Mouse (Mus musculus): ENCODE data around the gene Hao2. TPM values are rescaled to one million over a fixed set of nuclear protein-coding genes. Genes with fewer than 3 reads are reported as not detected.
A peak's percentile ranks its signal among the peaks of the same experiment; 100 is the strongest.

The Hao2 gene
- polyA plus RNA-seq (2014; fragmentation: Nextera tagmentation; extraction: Ambion mirVana), result 0.22 and 0.49 TPM in 2 replicates

GRCm38 (mm10) chr3:98893057-98893772, at the start of gene Hao2:
TSS of gene Hao2 (minus strand) at chr3:98893239.
- Histone ChIP-seq H3K27ac (ENCODE audit: low read depth, low read length) (no peak within 1 kb of the TSS), H3K4me2 (no peak within 1 kb of the TSS), H3K36me3 (ENCODE audit: control insufficient read depth, insufficient read depth, low read length) (no peaks in the 10 kb centered on the region), H3K27me3 (replicated peaks; ENCODE audit: control insufficient read depth, insufficient read depth, low read length) (no peaks in the 10 kb centered on the region), H3K4me3 (ENCODE audit: low read depth, low read length) (no peak within 1 kb of the TSS), H3K4me1 (replicated peaks; ENCODE audit: control insufficient read depth, insufficient read depth, low read length) (no peaks in the 10 kb centered on the region), H3K9me3 (ENCODE audit: control insufficient read depth, low read length) (no peaks in the 10 kb centered on the region), H3K9ac (ENCODE audit: low read depth, low read length) (no peak within 1 kb of the TSS)
- 82% methylated on average over 3 of the region's 3 CpGs for WGBS
- no peak for ATAC-seq (replicated peaks; ENCODE audit: low FRiP score)
- no peak for DNase-seq (ENCODE audit: low spot score)

- H3K9me3 ChIP-seq (ENCODE audit: control insufficient read depth, low read length), result no peaks in the 10 kb centered on the region
- H3K4me3 ChIP-seq (ENCODE audit: low read depth, low read length), result peak overlapping the region; percentile 28; the same call in 1 of the 2 replicates
- H3K4me2 ChIP-seq, result peak overlapping the region; percentile 61
- H3K27me3 ChIP-seq (replicated peaks; ENCODE audit: control insufficient read depth, insufficient read depth, low read length), result no peaks in the 10 kb centered on the region
- H3K4me1 ChIP-seq (replicated peaks; ENCODE audit: control insufficient read depth, insufficient read depth, low read length), result no peaks in the 10 kb centered on the region; the same call in 1 of the 2 replicates
- no peaks in the 10 kb centered on the region for H3K36me3 ChIP-seq (ENCODE audit: control insufficient read depth, insufficient read depth, low read length)
- DNase-seq (ENCODE audit: low spot score) (no peak), ATAC-seq (replicated peaks; ENCODE audit: low FRiP score) (no peak; the same call in 1 of the 2 replicates)
- 35% methylated on average over 10 of the region's 10 CpGs for WGBS
- H3K27ac ChIP-seq (ENCODE audit: low read depth, low read length), result no peak overlapping the region
- no peak overlapping the region for H3K9ac ChIP-seq (ENCODE audit: low read depth, low read length)
These were observed 48.6 kb upstream of the Hao2 start for GRCm38 (mm10) chr3:98941601-98942000.

- DNase-seq (ENCODE audit: low spot score) (no peak), ATAC-seq (replicated peaks; ENCODE audit: low FRiP score) (no peak; the same call in 1 of the 2 replicates)
- no peak overlapping the region for H3K9ac ChIP-seq (ENCODE audit: low read depth, low read length)
- H3K36me3 ChIP-seq (ENCODE audit: control insufficient read depth, insufficient read depth, low read length), result no peaks in the 10 kb centered on the region
- no peak overlapping the region for H3K27ac ChIP-seq (ENCODE audit: low read depth, low read length)
- H3K9me3 ChIP-seq (ENCODE audit: control insufficient read depth, low read length), result no peaks in the 10 kb centered on the region
- H3K4me2 ChIP-seq, result peak overlapping the region; percentile 61
- WGBS, result 9% methylated on average over 24 of the region's 24 CpGs
- peak overlapping the region; percentile 28; the same call in 1 of the 2 replicates for H3K4me3 ChIP-seq (ENCODE audit: low read depth, low read length)
- H3K27me3 ChIP-seq (replicated peaks; ENCODE audit: control insufficient read depth, insufficient read depth, low read length), result no peaks in the 10 kb centered on the region
- H3K4me1 ChIP-seq (replicated peaks; ENCODE audit: control insufficient read depth, insufficient read depth, low read length), result no peaks in the 10 kb centered on the region; the same call in 1 of the 2 replicates
These were observed 48.1 kb upstream of the Hao2 start for GRCm38 (mm10) chr3:98941066-98941551.

- Histone ChIP-seq H3K4me3 (ENCODE audit: low read depth, low read length) (no peak overlapping the region), H3K27ac (ENCODE audit: low read depth, low read length) (no peak overlapping the region), H3K9me3 (ENCODE audit: control insufficient read depth, low read length) (no peaks in the 10 kb centered on the region), H3K4me1 (replicated peaks; ENCODE audit: control insufficient read depth, insufficient read depth, low read length) (no peaks in the 10 kb centered on the region; the same call in 1 of the 2 replicates), H3K9ac (ENCODE audit: low read depth, low read length) (no peak overlapping the region), H3K36me3 (ENCODE audit: control insufficient read depth, insufficient read depth, low read length) (no peaks in the 10 kb centered on the region), H3K27me3 (replicated peaks; ENCODE audit: control insufficient read depth, insufficient read depth, low read length) (no peaks in the 10 kb centered on the region), H3K4me2 (no peak overlapping the region)
- DNase-seq (ENCODE audit: low spot score), result no peak
- ATAC-seq (replicated peaks; ENCODE audit: low FRiP score), result no peak
- WGBS, result 76% methylated on average over 4 of the region's 4 CpGs
These were observed 47.2 kb upstream of the Hao2 start for GRCm38 (mm10) chr3:98940225-98940624.

- H3K9ac ChIP-seq (ENCODE audit: low read depth, low read length), result no peak overlapping the region
- H3K4me1 ChIP-seq (replicated peaks; ENCODE audit: control insufficient read depth, insufficient read depth, low read length), result no peaks in the 10 kb centered on the region
- no peak overlapping the region for H3K27ac ChIP-seq (ENCODE audit: low read depth, low read length)
- H3K36me3 ChIP-seq (ENCODE audit: control insufficient read depth, insufficient read depth, low read length), result no peaks in the 10 kb centered on the region
- no peak overlapping the region for H3K4me3 ChIP-seq (ENCODE audit: low read depth, low read length)
- H3K27me3 ChIP-seq (replicated peaks; ENCODE audit: control insufficient read depth, insufficient read depth, low read length), result no peaks in the 10 kb centered on the region
- no peak overlapping the region for H3K4me2 ChIP-seq
- ATAC-seq (replicated peaks; ENCODE audit: low FRiP score), result no peak
- no peak for DNase-seq (ENCODE audit: low spot score)
- no peaks in the 10 kb centered on the region for H3K9me3 ChIP-seq (ENCODE audit: control insufficient read depth, low read length)
- WGBS, result 82% methylated on average over 3 of the region's 3 CpGs
These were observed 43.4 kb upstream of the Hao2 start for GRCm38 (mm10) chr3:98936446-98936845.

- DNase-seq (ENCODE audit: low spot score) (no peak), ATAC-seq (replicated peaks; ENCODE audit: low FRiP score) (no peak)
- Histone ChIP-seq H3K4me3 (ENCODE audit: low read depth, low read length) (no peak overlapping the region), H3K27ac (ENCODE audit: low read depth, low read length) (no peak overlapping the region), H3K9ac (ENCODE audit: low read depth, low read length) (no peak overlapping the region), H3K27me3 (replicated peaks; ENCODE audit: control insufficient read depth, insufficient read depth, low read length) (no peaks in the 10 kb centered on the region), H3K4me2 (no peak overlapping the region), H3K9me3 (ENCODE audit: control insufficient read depth, low read length) (no peaks in the 10 kb centered on the region), H3K36me3 (ENCODE audit: control insufficient read depth, insufficient read depth, low read length) (no peaks in the 10 kb centered on the region), H3K4me1 (replicated peaks; ENCODE audit: control insufficient read depth, insufficient read depth, low read length) (no peaks in the 10 kb centered on the region)
- 80% methylated on average over 7 of the region's 7 CpGs for WGBS
These were observed 41.6 kb upstream of the Hao2 start for GRCm38 (mm10) chr3:98934601-98935000.

GRCm38 (mm10) chr3:98934041-98934440, 41.0 kb upstream of the Hao2 start:
- ATAC-seq (replicated peaks; ENCODE audit: low FRiP score), result no peak

GRCm38 (mm10) chr3:98932421-98932820, 39.4 kb upstream of the Hao2 start:
- Histone ChIP-seq H3K4me1 (replicated peaks; ENCODE audit: control insufficient read depth, insufficient read depth, low read length) (no peaks in the 10 kb centered on the region), H3K27ac (ENCODE audit: low read depth, low read length) (no peak overlapping the region), H3K36me3 (ENCODE audit: control insufficient read depth, insufficient read depth, low read length) (no peaks in the 10 kb centered on the region), H3K4me2 (no peak overlapping the region), H3K27me3 (replicated peaks; ENCODE audit: control insufficient read depth, insufficient read depth, low read length) (no peaks in the 10 kb centered on the region), H3K4me3 (ENCODE audit: low read depth, low read length) (no peak overlapping the region), H3K9me3 (ENCODE audit: control insufficient read depth, low read length) (no peaks in the 10 kb centered on the region), H3K9ac (ENCODE audit: low read depth, low read length) (no peak overlapping the region)
- DNase-seq (ENCODE audit: low spot score) (no peak), ATAC-seq (replicated peaks; ENCODE audit: low FRiP score) (no peak)

More at GRCm38 (mm10) chr3:98934041-98934440, 41.0 kb upstream of the Hao2 start:
- no peaks in the 10 kb centered on the region for H3K9me3 ChIP-seq (ENCODE audit: control insufficient read depth, low read length)
- no peaks in the 10 kb centered on the region for H3K36me3 ChIP-seq (ENCODE audit: control insufficient read depth, insufficient read depth, low read length)
- no peak overlapping the region for H3K9ac ChIP-seq (ENCODE audit: low read depth, low read length)
- no peaks in the 10 kb centered on the region for H3K4me1 ChIP-seq (replicated peaks; ENCODE audit: control insufficient read depth, insufficient read depth, low read length)
- no peak overlapping the region for H3K4me2 ChIP-seq
- no peaks in the 10 kb centered on the region for H3K27me3 ChIP-seq (replicated peaks; ENCODE audit: control insufficient read depth, insufficient read depth, low read length)
- 69% methylated on average over 1 of the region's 1 CpGs for WGBS
- no peak overlapping the region for H3K27ac ChIP-seq (ENCODE audit: low read depth, low read length)
- no peak for DNase-seq (ENCODE audit: low spot score)
- H3K4me3 ChIP-seq (ENCODE audit: low read depth, low read length), result no peak overlapping the region

- 54% methylated on average over 1 of the region's 1 CpGs for WGBS
- Histone ChIP-seq H3K4me1 (replicated peaks; ENCODE audit: control insufficient read depth, insufficient read depth, low read length) (no peaks in the 10 kb centered on the region), H3K27me3 (replicated peaks; ENCODE audit: control insufficient read depth, insufficient read depth, low read length) (no peaks in the 10 kb centered on the region), H3K27ac (ENCODE audit: low read depth, low read length) (no peak overlapping the region), H3K4me3 (ENCODE audit: low read depth, low read length) (no peak overlapping the region), H3K4me2 (no peak overlapping the region), H3K36me3 (ENCODE audit: control insufficient read depth, insufficient read depth, low read length) (no peaks in the 10 kb centered on the region), H3K9me3 (ENCODE audit: control insufficient read depth, low read length) (no peaks in the 10 kb centered on the region), H3K9ac (ENCODE audit: low read depth, low read length) (no peak overlapping the region)
- ATAC-seq (replicated peaks; ENCODE audit: low FRiP score), result no peak
- no peak for DNase-seq (ENCODE audit: low spot score)
These were observed 38.8 kb upstream of the Hao2 start for GRCm38 (mm10) chr3:98931836-98932235.
